Mouse (Mus musculus) embryonic facial prominence, embryonic 10.5 days (tissue): ENCODE results near the gene Osbpl6. TPM values are rescaled to one million over a fixed set of nuclear protein-coding genes. Genes with fewer than 3 reads are reported as not detected.
"Not testable (repeated sequence)": the region's sequence is repeated elsewhere in the genome, so short reads cannot be mapped to it uniquely, and the experiment has no call there.

Experiments
- DNase-seq: peaks from one replicate; pipeline ENCODE4 v3.0.0-alpha.2; 2017; ENCODE audit warnings: low spot score
- H3K27ac ChIP-seq: fragments of 300-500 bp; sonication (generic); replicated peaks from 2 replicates; pipeline ENCODE4 v1.5.1; 2016; ENCODE audit warnings: mild to moderate bottlenecking
- H3K27me3 ChIP-seq: fragments of 300-500 bp; sonication (generic); replicated peaks from 2 replicates; pipeline ENCODE4 v1.6.1; 2016; ENCODE audit warnings: low read depth, mild to moderate bottlenecking; ENCODE audit not compliant: poor library complexity, severe bottlenecking
- H3K36me3 ChIP-seq: fragments of 300-500 bp; sonication (generic); replicated peaks from 2 replicates; pipeline ENCODE4 v1.6.1; 2016; ENCODE audit warnings: mild to moderate bottlenecking, moderate library complexity
- H3K4me1 ChIP-seq: fragments of 300-500 bp; sonication (generic); 2 replicates; pipeline ENCODE4 v1.6.1; 2016
- H3K4me3 ChIP-seq: fragments of 300-500 bp; sonication (generic); 2 replicates; pipeline ENCODE4 v1.5.1; 2016; ENCODE audit warnings: mild to moderate bottlenecking, moderate library complexity
- H3K9me3 ChIP-seq: fragments of 300-500 bp; sonication (generic); 2 replicates; pipeline ENCODE4 v1.6.1; 2016; ENCODE audit warnings: mild to moderate bottlenecking
- WGBS: fragments of 180-500 bp; shearing (Covaris S2); methylation state at CpG from one replicate; pipeline ENCODE4 v1.1.7; 2016; 5-methylcytosine and 5-hydroxymethylcytosine counted together
- polyA plus RNA-seq: library from polyadenylated mRNA; unstranded; fragments of >200 nt; fragmentation: Nextera tagmentation; extraction: Ambion mirVana; gene quantifications from 2 replicates; pipeline ENCODE4 v1.2.1, GENCODE M21; 2016

Gene Osbpl6
- polyA plus RNA-seq, 1 experiment from 2014 or later, result 13.5 TPM

GRCm38 (mm10) chr2:76602256-76602655 lies 195.9 kb downstream of the Osbpl6 start:
- Histone ChIP-seq H3K36me3 (no peaks in the 10 kb centered on the region), H3K27me3 (no peaks in the 10 kb centered on the region), H3K9me3 (no peaks in the 10 kb centered on the region), H3K4me1 (peaks cover 6% of the 10 kb centered on the region; the same call in 1 of the 2 replicates), H3K4me3 (no peak overlapping the region), H3K27ac (no peak overlapping the region)
- WGBS, result 95% methylated on average over 1 of the region's 1 CpGs
- no peak for DNase-seq

DNA sequence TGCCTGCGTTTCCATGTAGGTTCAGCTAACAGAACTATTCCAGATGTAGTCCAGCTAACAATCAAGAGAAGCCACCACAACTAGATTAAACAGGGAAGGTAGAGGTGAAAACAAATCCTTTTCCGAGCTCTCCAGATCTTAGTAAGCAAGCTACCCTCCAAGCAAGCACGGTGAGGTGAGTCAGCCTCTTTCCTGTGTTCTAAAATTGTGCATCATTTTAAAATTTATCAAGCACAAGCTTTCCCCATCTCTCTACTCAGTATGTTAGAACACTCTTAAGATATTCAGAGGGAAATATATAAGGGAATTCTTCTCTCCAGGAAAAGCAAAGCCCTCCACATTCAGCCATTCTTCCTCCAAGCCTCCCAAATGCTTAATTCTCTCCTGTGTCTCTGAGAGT lies 200.4 kb downstream of the Osbpl6 start:
- Histone ChIP-seq H3K4me3 (no peak overlapping the region), H3K4me1 (no peaks in the 10 kb centered on the region), H3K9me3 (no peaks in the 10 kb centered on the region), H3K27ac (no peak overlapping the region), H3K36me3 (no peaks in the 10 kb centered on the region), H3K27me3 (no peaks in the 10 kb centered on the region)
- 86% methylated on average over 3 of the region's 3 CpGs for WGBS
- no peak for DNase-seq

- Histone ChIP-seq H3K4me1 (no peaks in the 10 kb centered on the region), H3K9me3 (no peaks in the 10 kb centered on the region), H3K4me3 (no peak overlapping the region), H3K27me3 (no peaks in the 10 kb centered on the region), H3K27ac (no peak overlapping the region), H3K36me3 (no peaks in the 10 kb centered on the region)
- no peak for DNase-seq
- WGBS, result 88% methylated on average over 10 of the region's 10 CpGs
Observed at GRCm38 (mm10) chr2:76610326-76611104, 204.2 kb downstream of the Osbpl6 start.

GRCm38 (mm10) chr2:76611996-76612395 lies 205.7 kb downstream of the Osbpl6 start:
- no peak overlapping the region for H3K4me3 ChIP-seq
- H3K4me1 ChIP-seq, result no peaks in the 10 kb centered on the region
- 83% methylated on average over 3 of the region's 3 CpGs for WGBS
- no peaks in the 10 kb centered on the region for H3K36me3 ChIP-seq
- no peak overlapping the region for H3K27ac ChIP-seq
- no peaks in the 10 kb centered on the region for H3K27me3 ChIP-seq
- DNase-seq, result no peak
- H3K9me3 ChIP-seq, result no peaks in the 10 kb centered on the region

- 51% methylated on average over 1 of the region's 1 CpGs for WGBS
- Histone ChIP-seq H3K9me3 (no peaks in the 10 kb centered on the region), H3K4me3 (no peak overlapping the region), H3K27ac (no peak overlapping the region), H3K4me1 (peaks cover 5% of the 10 kb centered on the region), H3K36me3 (peaks cover 7% of the 10 kb centered on the region), H3K27me3 (no peaks in the 10 kb centered on the region)
- DNase-seq, result peak; percentile 14
Observed at GRCm38 (mm10) chr2:76618078-76618477, 211.8 kb downstream of the Osbpl6 start.

- DNase-seq, result no peak
- peaks cover 5% of the 10 kb centered on the region for H3K4me1 ChIP-seq
- H3K4me3 ChIP-seq, result no peak overlapping the region
- H3K36me3 ChIP-seq, result peaks cover 28% of the 10 kb centered on the region
- H3K27me3 ChIP-seq, result no peaks in the 10 kb centered on the region
- no peak overlapping the region for H3K27ac ChIP-seq
- 87% methylated on average over 5 of the region's 5 CpGs for WGBS
- no peaks in the 10 kb centered on the region; the same call in 1 of the 2 replicates for H3K9me3 ChIP-seq
Observed at GRCm38 (mm10) chr2:76620188-76620587, 213.9 kb downstream of the Osbpl6 start.

DNA sequence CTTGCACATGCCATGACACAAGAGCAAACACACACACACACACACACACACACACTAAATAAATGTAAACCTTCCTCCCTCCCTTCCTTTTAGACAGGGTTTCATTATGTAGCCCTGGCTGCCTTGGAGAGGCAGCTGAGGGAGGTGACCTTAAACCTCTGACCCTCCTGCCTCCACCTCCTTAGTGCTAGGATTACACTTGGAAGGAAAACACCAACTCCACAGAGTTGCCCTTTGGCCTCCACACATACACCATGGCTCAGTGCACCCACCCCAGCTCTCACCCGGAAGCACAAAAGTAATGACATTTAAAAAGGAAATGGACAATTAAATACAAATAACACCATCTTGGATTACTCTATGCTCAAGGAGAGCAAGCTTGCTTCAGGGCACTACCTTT lies 215.4 kb downstream of the Osbpl6 start:
- Histone ChIP-seq H3K4me1 (peaks cover 5% of the 10 kb centered on the region), H3K27ac (no peak overlapping the region), H3K27me3 (no peaks in the 10 kb centered on the region), H3K9me3 (peaks cover 12% of the 10 kb centered on the region), H3K4me3 (no peak overlapping the region), H3K36me3 (peaks cover 44% of the 10 kb centered on the region)
- WGBS, result 32% methylated on average over 1 of the region's 1 CpGs
- DNase-seq, result peak; percentile 10

DNA sequence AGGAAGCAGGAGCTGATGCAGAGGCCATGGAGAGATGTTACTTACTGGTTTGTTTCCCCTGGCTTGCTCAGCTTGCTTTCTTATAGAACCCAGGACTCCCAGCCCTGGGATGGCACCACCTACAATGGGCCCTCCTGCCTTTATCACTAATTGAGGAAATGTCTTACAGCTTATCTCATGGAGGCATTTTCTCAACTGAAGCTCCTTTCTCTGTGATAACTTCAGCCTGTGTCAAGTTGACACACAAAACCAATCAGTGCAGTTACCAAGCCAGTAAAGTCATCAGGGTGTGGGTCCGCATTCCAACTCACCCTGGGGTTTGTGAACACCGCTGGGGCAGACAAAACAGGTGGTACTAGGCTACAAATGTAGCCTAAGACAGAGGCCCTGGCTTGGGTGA lies 216.0 kb downstream of the Osbpl6 start:
- DNase-seq, H3K27me3 ChIP-seq, H3K4me1 ChIP-seq, H3K4me3 ChIP-seq, H3K27ac ChIP-seq: not testable (repeated sequence)
- 87% methylated on average over 2 of the region's 2 CpGs for WGBS
- Histone ChIP-seq H3K36me3 (peaks cover 50% of the 10 kb centered on the region), H3K9me3 (peaks cover 13% of the 10 kb centered on the region)

DNA sequence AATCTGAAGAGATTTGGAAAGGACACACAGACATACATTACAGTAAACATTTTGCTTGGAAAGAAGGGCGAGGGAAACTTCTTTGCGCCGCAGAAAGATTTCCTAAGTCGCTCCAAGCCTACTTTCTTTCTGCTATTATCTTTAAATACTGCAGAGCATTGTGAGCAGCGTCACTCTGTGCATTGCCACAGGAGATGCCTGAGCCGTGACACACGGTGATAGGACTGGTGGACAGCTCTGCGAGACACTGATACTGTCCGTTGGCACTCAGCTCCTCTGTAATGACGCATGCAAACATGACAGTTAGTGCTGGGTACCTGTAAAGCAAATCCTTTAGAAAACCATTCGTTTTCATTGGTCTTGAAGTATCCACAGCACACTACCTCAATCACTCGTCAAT lies 224.0 kb downstream of the Osbpl6 start:
- Histone ChIP-seq H3K36me3 (peaks cover 99% of the 10 kb centered on the region), H3K27me3 (no peaks in the 10 kb centered on the region), H3K27ac (no peak overlapping the region), H3K4me3 (no peak overlapping the region), H3K4me1 (no peaks in the 10 kb centered on the region), H3K9me3 (peaks cover 13% of the 10 kb centered on the region)
- no peak for DNase-seq
- 95% methylated on average over 12 of the region's 12 CpGs for WGBS

DNA sequence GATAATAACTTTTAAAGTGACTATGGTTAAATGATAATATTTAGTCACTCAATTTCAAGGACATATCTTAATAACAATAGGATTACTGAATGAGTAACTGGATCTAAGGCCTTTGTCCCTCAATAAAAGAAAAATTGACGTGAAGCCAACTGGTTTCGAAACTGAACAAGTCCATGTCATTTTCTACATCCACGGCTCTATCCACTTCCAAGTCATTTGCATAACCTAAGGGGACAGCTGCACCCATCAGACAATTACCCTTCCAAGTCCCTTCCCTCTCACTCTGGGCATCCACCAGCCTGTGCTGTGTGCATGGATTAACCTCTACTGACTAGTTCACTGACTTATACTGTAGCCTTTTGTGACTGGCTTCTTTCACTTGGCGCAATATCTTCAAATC lies 225.3 kb downstream of the Osbpl6 start:
- H3K9me3 ChIP-seq, result peaks cover 3% of the 10 kb centered on the region; the same call in 1 of the 2 replicates
- no peak for DNase-seq
- no peaks in the 10 kb centered on the region for H3K27me3 ChIP-seq
- H3K4me3 ChIP-seq, result no peak overlapping the region
- 93% methylated on average over 4 of the region's 4 CpGs for WGBS
- H3K36me3 ChIP-seq, result peaks cover 99% of the 10 kb centered on the region
- no peak overlapping the region for H3K27ac ChIP-seq
- H3K4me1 ChIP-seq, result no peaks in the 10 kb centered on the region

DNA sequence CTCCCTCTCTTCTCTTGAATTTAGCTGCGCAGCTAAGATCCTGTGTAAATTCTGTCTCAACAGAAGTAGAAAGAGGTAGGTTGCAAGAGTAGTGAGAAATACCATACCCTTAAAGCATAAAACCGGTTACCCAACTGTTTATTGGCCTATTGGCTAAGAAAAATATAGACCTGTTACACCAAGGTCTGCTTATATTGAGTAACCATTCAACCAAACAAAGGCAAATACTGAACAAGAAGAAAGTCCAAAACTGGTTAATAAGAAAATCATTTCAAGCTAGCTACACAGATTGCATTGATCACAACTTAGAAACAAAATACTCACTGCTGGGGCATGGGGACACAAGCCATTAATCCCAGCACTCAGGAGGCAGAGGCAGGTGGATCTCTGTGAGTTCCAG lies 233.3 kb downstream of the Osbpl6 start:
- no peaks in the 10 kb centered on the region for H3K4me1 ChIP-seq
- no peak overlapping the region for H3K27ac ChIP-seq
- H3K27me3 ChIP-seq, result no peaks in the 10 kb centered on the region
- no peaks in the 10 kb centered on the region for H3K9me3 ChIP-seq
- WGBS, result 95% methylated on average over 2 of the region's 2 CpGs
- H3K36me3 ChIP-seq, result peaks cover 97% of the 10 kb centered on the region
- no peak for DNase-seq
- H3K4me3 ChIP-seq, result no peak overlapping the region

- DNase-seq, result no peak
- H3K27ac ChIP-seq, result no peak overlapping the region
- no peak overlapping the region for H3K4me3 ChIP-seq
- H3K4me1 ChIP-seq, result peaks cover 20% of the 10 kb centered on the region
- peaks cover 65% of the 10 kb centered on the region for H3K36me3 ChIP-seq
- no peaks in the 10 kb centered on the region for H3K27me3 ChIP-seq
- no peaks in the 10 kb centered on the region for H3K9me3 ChIP-seq
Observed at GRCm38 (mm10) chr2:76643801-76644200, 237.5 kb downstream of the Osbpl6 start.

- WGBS, result under 1% methylated on average over 32 of the region's 32 CpGs
- no peaks in the 10 kb centered on the region for H3K27me3 ChIP-seq
- peak; percentile 79 for DNase-seq
- H3K36me3 ChIP-seq, result peaks cover 28% of the 10 kb centered on the region
- H3K4me3 ChIP-seq, result peak overlapping the region; percentile 80
- peak overlapping the region; percentile 95 for H3K27ac ChIP-seq
- H3K9me3 ChIP-seq, result no peaks in the 10 kb centered on the region
- H3K4me1 ChIP-seq, result peaks cover 23% of the 10 kb centered on the region
Observed at GRCm38 (mm10) chr2:76647441-76647869, 241.1 kb downstream of the Osbpl6 start.
